Mouse (Mus musculus): Measurements from ENCODE around the gene Pimreg. TPM values are rescaled to one million over a fixed set of nuclear protein-coding genes. Genes with fewer than 3 reads are reported as not detected.
A peak's percentile ranks its signal among the peaks of the same experiment; 100 is the strongest.

The Pimreg gene
- polyA plus RNA-seq, 1 experiment, result 1.4 TPM

DNA sequence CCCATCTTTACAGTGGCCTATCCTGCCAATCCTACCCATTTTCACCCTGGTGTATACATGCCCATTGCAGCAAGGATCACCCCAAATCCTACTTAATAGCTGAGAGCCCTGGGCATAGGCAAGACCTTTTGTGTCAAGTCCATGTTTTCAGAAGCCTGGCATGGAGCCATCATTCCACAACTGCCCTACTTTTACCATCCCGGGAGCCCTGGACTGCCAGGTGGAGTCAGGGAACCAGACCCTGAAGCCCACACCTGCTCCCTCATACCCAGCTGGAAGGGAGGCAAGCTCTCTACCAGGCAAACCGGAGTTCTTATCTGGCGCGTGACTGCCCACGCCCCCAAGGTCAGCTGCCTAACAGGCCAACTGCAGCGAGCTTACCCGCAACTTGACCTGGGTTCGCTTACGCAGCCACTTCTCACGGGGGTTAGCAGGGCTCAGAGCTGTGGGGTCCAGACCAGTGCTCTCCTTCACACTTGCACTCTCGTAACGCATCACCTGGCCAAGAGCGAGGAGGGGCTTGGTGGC lies 19.3 kb downstream of the Pimreg start:
- 45% methylated on average over 13 of the region's 13 CpGs for WGBS
- Histone ChIP-seq H3K36me3 (ENCODE audit: control insufficient read depth, insufficient read depth, low read length) (no peaks in the 10 kb centered on the region), H3K27ac (ENCODE audit: insufficient read depth, low read depth, low read length) (no peak overlapping the region), H3K4me1 (ENCODE audit: control insufficient read depth, insufficient read depth, insufficient read length, low read length) (no peaks in the 10 kb centered on the region), H3K27me3 (ENCODE audit: control insufficient read depth, insufficient read depth, low read length) (no peaks in the 10 kb centered on the region), H3K4me3 (ENCODE audit: low read depth, low read length) (no peak overlapping the region)
- TF ChIP-seq CTCF (IDR thresholded peaks at IDR 0.05; ENCODE audit: extremely low read depth, insufficient read length, insufficient replicate concordance, low read depth, low read length) (no peak), POLR2A (IDR thresholded peaks at IDR 0.05; ENCODE audit: low read depth, low read length) (no peak)

DNA sequence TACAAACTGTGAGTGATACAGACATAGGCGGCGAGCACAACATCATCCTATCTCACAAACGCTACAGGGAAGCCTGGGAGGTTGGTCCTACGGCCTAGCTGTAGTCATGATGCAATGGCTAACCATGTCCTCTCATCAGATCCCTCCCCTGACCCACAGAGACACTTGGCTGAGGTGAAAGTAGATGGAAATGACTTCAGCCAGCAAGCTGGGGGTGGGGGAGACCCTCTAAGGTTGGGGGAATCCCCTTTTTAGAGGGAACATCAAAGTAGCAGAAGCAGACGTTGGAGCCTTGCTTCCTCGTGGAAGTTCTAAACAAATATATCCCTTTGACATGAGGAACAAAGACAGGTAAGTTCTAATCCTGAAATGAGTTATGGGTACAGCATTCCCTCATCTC lies 22.6 kb downstream of the Pimreg start:
- Histone ChIP-seq H3K4me1 (ENCODE audit: control insufficient read depth, insufficient read depth, insufficient read length, low read length) (no peaks in the 10 kb centered on the region; the same call in 1 of the 2 replicates), H3K36me3 (ENCODE audit: control insufficient read depth, insufficient read depth, low read length) (no peaks in the 10 kb centered on the region), H3K27ac (ENCODE audit: insufficient read depth, low read depth, low read length) (no peak overlapping the region), H3K27me3 (ENCODE audit: control insufficient read depth, insufficient read depth, low read length) (no peaks in the 10 kb centered on the region), H3K4me3 (ENCODE audit: low read depth, low read length) (no peak overlapping the region)
- TF ChIP-seq POLR2A (IDR thresholded peaks at IDR 0.05; ENCODE audit: low read depth, low read length) (no peak), CTCF (IDR thresholded peaks at IDR 0.05; ENCODE audit: extremely low read depth, insufficient read length, insufficient replicate concordance, low read depth, low read length) (no peak)
- WGBS, result 71% methylated on average over 6 of the region's 6 CpGs

- no peak for TF ChIP-seq CTCF (IDR thresholded peaks at IDR 0.05; ENCODE audit: extremely low read depth, insufficient read length, insufficient replicate concordance, low read depth, low read length)
- no peak for TF ChIP-seq POLR2A (IDR thresholded peaks at IDR 0.05; ENCODE audit: low read depth, low read length)
- Histone ChIP-seq H3K36me3 (ENCODE audit: control insufficient read depth, insufficient read depth, low read length) (no peaks in the 10 kb centered on the region), H3K27ac (ENCODE audit: insufficient read depth, low read depth, low read length) (no peak overlapping the region), H3K27me3 (ENCODE audit: control insufficient read depth, insufficient read depth, low read length) (no peaks in the 10 kb centered on the region), H3K4me3 (ENCODE audit: low read depth, low read length) (no peak overlapping the region), H3K4me1 (ENCODE audit: control insufficient read depth, insufficient read depth, insufficient read length, low read length) (no peaks in the 10 kb centered on the region; the same call in 1 of the 2 replicates)
- 49% methylated on average over 8 of the region's 8 CpGs for WGBS
These were observed 23.3 kb downstream of the Pimreg start for GRCm38 (mm10) chr11:72065103-72065502.

DNA sequence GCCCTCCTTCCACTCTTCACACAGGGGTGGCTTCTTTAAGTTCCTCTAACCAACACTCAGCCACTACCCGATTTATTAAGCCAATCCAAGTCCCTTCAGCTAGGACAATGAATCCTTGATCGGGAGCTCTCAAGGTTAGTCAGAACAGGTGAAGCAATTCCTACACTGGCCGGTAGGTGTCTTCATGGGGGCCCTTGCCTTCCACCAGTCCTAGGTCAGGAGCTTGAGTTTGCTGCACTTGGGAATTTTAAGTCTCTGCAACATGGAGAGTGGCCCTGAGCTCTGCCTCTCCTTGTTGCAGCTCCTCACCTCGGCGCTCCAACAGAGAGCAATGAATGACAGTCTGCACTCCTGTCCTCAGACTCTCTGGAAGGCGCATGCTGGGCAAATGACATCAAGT lies 24.5 kb downstream of the Pimreg start:
- H3K27ac ChIP-seq (ENCODE audit: insufficient read depth, low read depth, low read length), result no peak overlapping the region
- H3K4me3 ChIP-seq (ENCODE audit: low read depth, low read length), result no peak overlapping the region
- H3K4me1 ChIP-seq (ENCODE audit: control insufficient read depth, insufficient read depth, insufficient read length, low read length), result no peaks in the 10 kb centered on the region; the same call in 1 of the 2 replicates
- 34% methylated on average over 6 of the region's 6 CpGs for WGBS
- TF ChIP-seq POLR2A (IDR thresholded peaks at IDR 0.05; ENCODE audit: low read depth, low read length), result no peak
- TF ChIP-seq CTCF (IDR thresholded peaks at IDR 0.05; ENCODE audit: extremely low read depth, insufficient read length, insufficient replicate concordance, low read depth, low read length), result peak; percentile 55; the same call in 1 of the 2 replicates
- no peaks in the 10 kb centered on the region for H3K36me3 ChIP-seq (ENCODE audit: control insufficient read depth, insufficient read depth, low read length)
- H3K27me3 ChIP-seq (ENCODE audit: control insufficient read depth, insufficient read depth, low read length), result no peaks in the 10 kb centered on the region

DNA sequence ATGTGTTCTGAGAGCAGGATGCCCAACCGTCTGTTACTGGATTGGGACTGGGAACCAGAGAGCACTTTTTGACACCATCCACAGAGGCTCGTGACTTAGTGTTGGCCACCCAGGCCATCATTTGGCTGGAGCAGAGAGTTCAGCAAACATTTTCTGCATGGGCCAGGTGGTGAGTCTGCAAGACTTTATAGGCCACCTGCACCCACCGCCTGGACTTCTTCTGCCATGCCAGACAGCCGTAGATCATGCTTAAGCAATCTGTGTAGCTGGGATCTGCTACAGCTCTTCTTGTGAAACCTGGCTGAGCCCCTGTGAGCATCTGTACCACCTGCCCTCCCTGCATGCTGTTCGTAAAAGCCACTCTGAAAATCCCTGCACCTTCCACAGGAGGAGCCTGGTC lies 25.5 kb downstream of the Pimreg start:
- Histone ChIP-seq H3K27ac (ENCODE audit: insufficient read depth, low read depth, low read length) (no peak overlapping the region), H3K4me3 (ENCODE audit: low read depth, low read length) (no peak overlapping the region), H3K4me1 (ENCODE audit: control insufficient read depth, insufficient read depth, insufficient read length, low read length) (no peaks in the 10 kb centered on the region; the same call in 1 of the 2 replicates), H3K27me3 (ENCODE audit: control insufficient read depth, insufficient read depth, low read length) (no peaks in the 10 kb centered on the region), H3K36me3 (ENCODE audit: control insufficient read depth, insufficient read depth, low read length) (no peaks in the 10 kb centered on the region)
- TF ChIP-seq POLR2A (IDR thresholded peaks at IDR 0.05; ENCODE audit: low read depth, low read length) (no peak), CTCF (IDR thresholded peaks at IDR 0.05; ENCODE audit: extremely low read depth, insufficient read length, insufficient replicate concordance, low read depth, low read length) (no peak)
- 83% methylated on average over 5 of the region's 5 CpGs for WGBS

GRCm38 (mm10) chr11:72068026-72068425 lies 26.2 kb downstream of the Pimreg start:
- no peaks in the 10 kb centered on the region for H3K27me3 ChIP-seq (ENCODE audit: control insufficient read depth, insufficient read depth, low read length)
- 66% methylated on average over 7 of the region's 7 CpGs for WGBS
- no peak for TF ChIP-seq POLR2A (IDR thresholded peaks at IDR 0.05; ENCODE audit: low read depth, low read length)
- TF ChIP-seq CTCF (IDR thresholded peaks at IDR 0.05; ENCODE audit: extremely low read depth, insufficient read length, insufficient replicate concordance, low read depth, low read length), result no peak
- no peak overlapping the region for H3K27ac ChIP-seq (ENCODE audit: insufficient read depth, low read depth, low read length)
- H3K4me1 ChIP-seq (ENCODE audit: control insufficient read depth, insufficient read depth, insufficient read length, low read length), result no peaks in the 10 kb centered on the region; the same call in 1 of the 2 replicates
- no peak overlapping the region for H3K4me3 ChIP-seq (ENCODE audit: low read depth, low read length)
- no peaks in the 10 kb centered on the region for H3K36me3 ChIP-seq (ENCODE audit: control insufficient read depth, insufficient read depth, low read length)

- Histone ChIP-seq H3K4me1 (ENCODE audit: control insufficient read depth, insufficient read depth, insufficient read length, low read length) (no peaks in the 10 kb centered on the region; the same call in 1 of the 2 replicates), H3K4me3 (ENCODE audit: low read depth, low read length) (no peak overlapping the region), H3K36me3 (ENCODE audit: control insufficient read depth, insufficient read depth, low read length) (no peaks in the 10 kb centered on the region), H3K27ac (ENCODE audit: insufficient read depth, low read depth, low read length) (no peak overlapping the region), H3K27me3 (ENCODE audit: control insufficient read depth, insufficient read depth, low read length) (no peaks in the 10 kb centered on the region)
- no peak for TF ChIP-seq POLR2A (IDR thresholded peaks at IDR 0.05; ENCODE audit: low read depth, low read length)
- no peak for TF ChIP-seq CTCF (IDR thresholded peaks at IDR 0.05; ENCODE audit: extremely low read depth, insufficient read length, insufficient replicate concordance, low read depth, low read length)
- WGBS, result 69% methylated on average over 9 of the region's 9 CpGs
These were observed 28.9 kb downstream of the Pimreg start for GRCm38 (mm10) chr11:72070733-72071132.
